Mouse (Mus musculus): ENCODE measurements around the gene Gpr182. TPM values are rescaled to one million over a fixed set of nuclear protein-coding genes. Genes with fewer than 3 reads are reported as not detected.
"Not testable (repeated sequence)": the region's sequence is repeated elsewhere in the genome, so short reads cannot be mapped to it uniquely, and the experiment has no call there.

The Gpr182 gene
- total RNA-seq (2015) (not detected in 2 replicates), total RNA-seq (2017) (not detected in 2 replicates)

GRCm38 (mm10) chr10:127751548-127751947 lies at the start of gene Gpr182:
Gpr182 (minus strand) TSS chr10:127751732.
- ATAC-seq (replicated peaks; ENCODE audit: poor library complexity), result no peak

GRCm38 (mm10) chr10:127800891-127801290 lies 49.4 kb upstream of the Gpr182 start, which contains the start of gene Rdh16:
Rdh16 (plus strand) TSS chr10:127801152.
- ATAC-seq (replicated peaks; ENCODE audit: poor library complexity), result no peak

GRCm38 (mm10) chr10:127799295-127799694 lies 47.8 kb upstream of the Gpr182 start:
- no peak for ATAC-seq (replicated peaks; ENCODE audit: poor library complexity)

GRCm38 (mm10) chr10:127785411-127785810 lies 33.9 kb upstream of the Gpr182 start:
- not testable (repeated sequence) for ATAC-seq (replicated peaks; ENCODE audit: poor library complexity)

GRCm38 (mm10) chr10:127782321-127782720 lies 30.8 kb upstream of the Gpr182 start:
- ATAC-seq (replicated peaks; ENCODE audit: poor library complexity), result not testable (repeated sequence)

- ATAC-seq (replicated peaks; ENCODE audit: poor library complexity), result no peak
These were observed 24.5 kb upstream of the Gpr182 start, which contains the start of gene Rdh9 for GRCm38 (mm10) chr10:127776011-127776410. Rdh9 (plus strand) TSS chr10:127776386.

GRCm38 (mm10) chr10:127766564-127766963 lies 15.0 kb upstream of the Gpr182 start:
- ATAC-seq (replicated peaks; ENCODE audit: poor library complexity), result no peak

GRCm38 (mm10) chr10:127763914-127764680 lies 12.6 kb upstream of the Gpr182 start:
- ATAC-seq (replicated peaks; ENCODE audit: poor library complexity), result no peak

- ATAC-seq (replicated peaks; ENCODE audit: poor library complexity), result not testable (repeated sequence)
These were observed 11.4 kb upstream of the Gpr182 start for GRCm38 (mm10) chr10:127762926-127763325.

GRCm38 (mm10) chr10:127759181-127760110 lies 7.9 kb upstream of the Gpr182 start, which contains the start of the genes Rdh1 and Rdh16f1:
Rdh1 (plus strand) TSS chr10:127759721.
Rdh16f1 (plus strand) TSS chr10:127759787.
- ATAC-seq (replicated peaks; ENCODE audit: poor library complexity), result no peak

GRCm38 (mm10) chr10:127755770-127756468 lies 4.4 kb upstream of the Gpr182 start:
- 0 out of 2 replicates have a peak, but pooled peaks have one; percentile 45 for ATAC-seq (replicated peaks; ENCODE audit: poor library complexity)

- ATAC-seq (replicated peaks; ENCODE audit: poor library complexity), result no peak
These were observed 3.7 kb upstream of the Gpr182 start for GRCm38 (mm10) chr10:127755246-127755645.

- ATAC-seq (replicated peaks; ENCODE audit: poor library complexity), result 0 out of 2 replicates have a peak, but pooled peaks have one; percentile 6
These were observed 3.1 kb upstream of the Gpr182 start for GRCm38 (mm10) chr10:127754566-127755166.

- ATAC-seq (replicated peaks; ENCODE audit: poor library complexity), result no peak
These were observed 1.3 kb downstream of the Gpr182 start for GRCm38 (mm10) chr10:127750136-127750777.

- ATAC-seq (replicated peaks; ENCODE audit: poor library complexity), result 0 out of 2 replicates have a peak, but pooled peaks have one; percentile 8
These were observed 2.5 kb downstream of the Gpr182 start for GRCm38 (mm10) chr10:127748847-127749612.

- ATAC-seq (replicated peaks; ENCODE audit: poor library complexity), result no peak
These were observed 4.3 kb downstream of the Gpr182 start for GRCm38 (mm10) chr10:127747254-127747653.

GRCm38 (mm10) chr10:127745886-127746285 lies 5.6 kb downstream of the Gpr182 start:
- ATAC-seq (replicated peaks; ENCODE audit: poor library complexity), result 0 out of 2 replicates have a peak, but pooled peaks have one; percentile 21

GRCm38 (mm10) chr10:127744661-127745060 lies 6.9 kb downstream of the Gpr182 start:
- ATAC-seq (replicated peaks; ENCODE audit: poor library complexity), result peak; percentile 62

Data from megakaryocyte progenitor cell, adult 5-6 weeks (primary cell).